Mouse (Mus musculus) monocyte, adult 2 months (primary cell): ENCODE results near the gene Zfp318.

Experiments used
- DNase-seq, 2 experiments: peaks; one replicate each; pipeline ENCODE4 v3.0.0; 2022; ENCODE audit warnings: low spot score in 2 of 2, low read depth in 1 of 2

Zfp318 gene

DNA sequence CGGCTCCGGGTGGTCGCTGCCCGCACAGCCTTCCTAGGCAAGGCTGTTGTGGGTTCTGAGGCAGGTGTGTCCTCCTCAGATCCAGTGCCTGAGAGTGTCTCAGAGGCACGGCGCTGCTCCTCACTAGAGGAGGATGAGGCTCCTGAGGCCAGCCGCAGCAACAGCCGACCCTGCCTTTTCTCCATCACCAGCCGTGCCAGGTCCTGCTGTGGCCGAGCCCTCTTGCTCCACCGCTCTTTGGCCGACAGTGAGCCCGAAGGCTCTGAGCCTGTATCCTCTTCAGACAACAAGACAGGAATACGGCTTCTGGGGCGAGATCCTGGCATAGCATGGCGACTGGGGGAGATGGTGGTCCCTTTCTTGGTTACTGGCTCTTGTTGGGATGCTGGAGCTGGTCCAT, 62.7 kb downstream of the Zfp318 start:
- no peak for DNase-seq

DNA sequence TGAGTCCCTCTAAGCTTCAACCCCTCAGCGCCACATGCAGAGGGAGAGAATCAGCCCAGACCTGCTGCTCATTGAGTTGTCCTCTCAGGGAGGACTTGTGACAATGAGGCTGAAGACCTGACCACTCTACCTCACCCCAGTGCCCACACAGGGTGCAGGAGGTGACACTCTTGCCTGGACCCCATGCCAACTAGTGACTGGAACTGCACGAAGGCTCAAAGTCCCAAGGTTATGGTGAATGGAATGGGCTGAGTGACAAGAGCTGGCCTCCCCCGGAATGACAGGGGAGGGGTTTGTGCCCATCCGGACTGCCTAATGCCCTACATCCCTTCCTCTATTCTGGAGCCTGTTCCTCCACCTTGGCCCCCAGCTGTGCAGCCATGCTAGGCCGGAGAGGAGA, 69.2 kb downstream of the Zfp318 start:
- no peak for DNase-seq

DNA sequence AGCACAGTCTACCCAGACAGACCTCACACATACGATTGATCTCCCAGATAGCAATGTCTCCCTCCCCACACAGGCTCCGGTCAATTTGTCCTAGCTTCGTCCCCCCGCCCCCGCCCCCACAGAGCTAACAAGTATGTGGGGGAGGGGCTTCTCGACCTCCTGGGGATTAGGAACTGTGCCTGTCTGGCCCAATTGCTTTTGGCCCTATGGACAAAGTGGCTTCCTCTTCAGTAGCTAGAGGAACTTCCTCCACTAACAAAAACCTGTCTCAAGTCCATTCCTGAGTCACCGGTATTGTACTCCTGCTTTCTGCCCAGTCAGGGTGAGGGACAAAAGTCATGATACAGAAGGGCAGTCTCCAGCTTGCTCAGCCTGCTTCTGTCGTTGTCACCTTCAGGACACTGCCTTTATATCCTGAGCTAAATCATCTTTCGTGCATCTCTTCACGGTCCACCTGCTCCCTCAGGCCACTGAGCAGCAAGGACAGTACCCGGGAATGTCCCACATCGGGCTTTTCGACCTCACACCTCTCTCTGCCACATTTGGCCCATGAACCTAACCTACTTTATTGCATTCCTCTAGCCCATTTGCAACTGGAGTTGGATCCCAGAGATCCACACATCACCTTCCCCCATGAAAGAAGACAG, 69.9 kb downstream of the Zfp318 start:
- no peak for DNase-seq

DNA sequence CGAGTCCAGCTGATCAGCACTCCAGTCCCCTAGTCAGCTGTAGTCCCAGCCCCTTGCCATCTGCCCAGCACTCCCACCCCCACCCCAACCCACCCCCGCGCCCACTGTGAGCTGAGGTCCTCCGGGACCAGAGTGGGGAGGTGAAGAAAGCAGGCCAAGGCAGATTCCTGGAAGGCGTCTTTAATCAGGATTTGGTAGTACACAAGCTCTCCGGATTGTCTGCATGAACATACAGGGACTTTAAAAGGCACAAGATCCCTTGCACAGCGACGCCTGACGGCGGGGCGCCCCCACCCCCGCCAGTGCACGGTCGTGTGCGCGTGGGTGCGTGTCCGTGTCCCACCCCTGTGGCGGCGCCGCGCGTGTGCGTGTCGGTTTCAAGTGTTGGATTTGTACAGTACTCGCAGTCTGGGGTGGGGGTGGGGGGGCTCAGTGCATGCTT, 70.5 kb downstream of the Zfp318 start:
- DNase-seq = no peak

DNA sequence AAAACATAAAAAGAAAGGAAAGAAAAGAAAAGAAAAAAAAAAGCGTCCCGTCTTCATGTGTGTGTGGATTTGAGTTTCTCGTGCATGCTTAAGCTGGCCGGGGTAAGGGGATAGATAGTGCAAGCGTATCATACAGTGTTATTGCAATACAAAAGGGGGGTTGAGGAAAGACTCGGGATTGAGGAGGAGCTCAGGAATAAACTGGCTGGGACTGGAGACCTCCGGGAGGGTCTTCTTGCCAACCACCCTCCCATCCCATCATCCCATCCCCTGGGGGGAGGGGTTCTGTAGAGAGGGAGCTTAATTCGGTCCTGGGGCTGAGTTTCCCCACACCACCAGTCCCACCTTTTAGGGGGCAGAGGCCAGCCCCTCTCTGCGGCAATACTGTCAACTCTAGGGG, 71.0 kb downstream of the Zfp318 start:
- DNase-seq = no peak

DNA sequence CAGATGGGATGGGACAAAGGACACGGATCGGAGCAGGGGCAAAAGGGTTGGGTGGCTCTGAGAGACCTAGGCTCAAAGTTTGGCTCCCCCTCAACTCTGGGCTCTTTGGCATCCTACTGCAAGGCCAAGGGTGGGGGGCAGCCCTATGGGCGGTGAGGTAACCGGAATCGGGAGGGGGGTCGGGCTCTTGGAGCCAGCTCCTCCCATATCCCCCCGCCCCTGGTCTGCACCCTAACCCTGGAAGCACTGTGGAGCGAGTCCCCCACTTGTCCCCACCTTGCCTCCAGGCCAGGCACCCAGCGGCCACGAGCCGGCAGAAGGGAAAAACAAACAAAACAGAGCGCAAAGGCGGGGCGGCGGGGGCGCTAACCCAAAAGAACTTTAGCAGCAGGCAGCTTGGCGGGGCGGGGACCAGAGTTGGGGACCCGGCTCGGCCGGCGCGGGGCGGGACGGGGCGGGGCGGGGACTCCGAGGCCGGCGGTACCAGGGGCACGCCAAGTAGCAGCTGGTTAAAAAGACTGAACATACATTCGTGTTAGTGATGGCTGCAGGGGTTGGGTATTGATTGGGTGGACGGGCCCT, 71.7 kb downstream of the Zfp318 start:
- no peak for DNase-seq

DNA sequence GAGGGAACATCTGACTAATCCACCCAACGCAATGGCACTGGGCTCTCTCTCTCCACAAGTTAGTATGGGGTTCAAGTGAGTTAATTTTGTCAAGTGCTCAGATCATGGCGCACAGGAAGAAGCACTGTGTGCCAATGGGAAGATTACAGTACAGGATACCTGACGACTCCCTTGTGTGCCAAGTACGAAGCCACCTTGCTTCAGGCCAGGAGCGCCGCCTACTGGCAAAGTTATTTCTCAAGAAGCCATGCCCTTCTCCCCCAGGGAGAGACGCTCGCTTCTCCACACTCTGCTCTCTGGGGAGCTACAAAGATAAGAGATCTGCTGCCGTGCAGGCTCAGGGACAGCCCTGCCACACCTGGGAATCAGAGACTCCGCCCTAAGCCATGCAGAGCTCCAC, 74.3 kb downstream of the Zfp318 start:
- no peak for DNase-seq

DNA sequence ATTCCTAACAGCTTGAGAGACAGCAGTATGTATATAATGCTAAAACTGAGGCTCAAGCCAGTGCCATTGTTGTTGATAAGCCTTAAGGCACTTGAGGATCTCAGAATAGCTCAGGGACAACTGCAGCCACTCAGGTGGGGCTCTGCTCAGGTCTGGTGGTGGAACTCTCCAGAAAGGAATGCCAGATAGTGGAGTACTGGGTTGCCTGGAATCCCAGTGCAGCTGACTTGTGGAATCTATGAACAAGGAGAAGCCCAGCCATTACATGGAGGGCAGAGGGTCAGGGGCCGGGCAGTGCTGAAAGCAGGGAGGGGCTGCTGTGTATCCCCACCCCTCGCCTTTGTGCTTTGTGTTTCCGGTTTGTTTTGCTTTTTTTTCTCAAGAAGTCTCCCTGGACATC, 74.9 kb downstream of the Zfp318 start:
- DNase-seq = no peak

DNA sequence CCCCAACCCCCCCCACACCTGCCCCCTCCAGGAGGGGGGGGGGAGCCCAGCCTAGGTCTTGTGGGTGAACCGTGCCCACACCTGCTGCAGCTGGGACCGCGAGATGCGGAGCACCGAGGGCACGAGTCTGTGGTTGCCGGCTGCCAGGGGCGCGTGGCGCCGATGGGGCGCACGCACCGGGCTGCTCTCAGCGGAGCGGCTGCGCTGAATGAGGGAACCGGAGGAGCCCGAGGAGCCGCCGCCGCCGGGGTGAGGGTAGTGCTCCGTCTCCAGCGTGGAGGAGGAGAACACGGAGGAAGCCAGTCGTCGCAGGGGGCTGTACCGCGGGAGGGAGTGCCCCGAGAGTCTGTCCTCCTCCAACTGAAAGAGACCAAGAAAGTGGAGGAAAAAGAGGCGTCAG, 77.1 kb downstream of the Zfp318 start:
- no peak for DNase-seq

DNA sequence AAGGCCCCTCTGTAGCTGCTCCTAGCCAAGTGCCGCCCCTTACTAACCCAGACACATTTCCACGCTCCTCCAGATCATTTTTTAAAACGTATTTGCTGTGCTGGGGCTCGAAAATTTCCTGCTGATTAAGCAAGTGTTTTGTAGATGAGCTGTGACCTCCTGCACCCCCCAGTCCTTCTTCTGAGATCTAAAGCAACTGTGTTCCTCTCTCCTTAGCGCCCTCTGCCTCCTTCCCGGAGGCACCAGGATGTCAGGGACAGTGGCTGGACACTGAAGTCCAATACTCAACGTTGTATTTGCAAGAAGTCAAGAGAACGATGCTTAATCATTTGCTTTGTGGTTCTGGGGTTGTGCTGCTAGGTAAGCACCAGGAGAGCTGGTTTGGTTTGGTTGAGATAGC, 77.8 kb downstream of the Zfp318 start:
- DNase-seq = no peak

DNA sequence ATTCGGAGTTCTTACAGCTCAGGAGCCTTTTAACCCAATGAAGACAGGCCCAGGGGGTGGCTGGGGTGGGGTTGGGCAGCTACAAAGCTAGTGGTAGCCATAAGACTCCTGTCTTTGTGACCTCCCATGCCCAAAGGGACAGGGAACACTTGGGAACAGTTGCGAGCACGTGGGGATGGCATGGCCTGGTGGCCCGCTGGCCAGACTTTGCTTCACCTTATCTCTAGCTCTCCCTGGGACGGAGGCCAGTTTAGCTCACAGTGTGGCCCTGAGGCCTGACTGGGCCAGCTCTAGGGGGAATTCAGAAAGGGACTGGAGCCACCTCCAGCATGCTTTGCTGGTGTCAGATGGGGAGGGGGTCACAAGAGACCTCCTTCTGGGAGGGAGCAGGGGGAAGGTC, 78.7 kb downstream of the Zfp318 start:
- no peak for DNase-seq

DNA sequence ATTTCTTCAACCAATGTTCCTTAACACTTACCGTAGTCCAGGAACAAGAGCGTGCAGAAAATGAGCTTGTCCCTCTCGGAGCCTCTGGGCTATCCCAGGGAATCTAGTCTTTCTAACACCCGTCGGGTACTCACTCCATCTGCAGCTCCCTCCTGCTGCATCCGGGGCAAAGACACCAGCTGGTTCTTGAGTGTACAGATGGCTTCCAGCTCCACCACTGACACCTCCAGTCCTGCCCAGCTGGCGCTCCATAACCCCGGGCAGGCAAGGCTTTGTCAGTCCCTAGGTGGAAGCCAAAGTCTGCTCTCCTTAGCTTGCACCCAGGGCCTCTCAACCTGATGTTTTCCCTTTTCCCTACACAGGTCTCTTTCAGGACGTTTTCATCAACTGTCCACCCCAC, 84.3 kb downstream of the Zfp318 start:
- no peak for DNase-seq
